Mouse (Mus musculus) gastrocnemius, postnatal 25 days (tissue): ENCODE data around the gene Gm10447. TPM values are rescaled to one million over a fixed set of nuclear protein-coding genes. Genes with fewer than 3 reads are reported as not detected.
A peak's percentile ranks its signal among the peaks of the same experiment; 100 is the strongest.

Source experiments
- DNase-seq: peaks from one replicate; pipeline ENCODE4 v3.0.0; 2022
- long read RNA-seq, 2 experiments: library from polyadenylated mRNA; stranded (forward); transcript quantifications; one replicate each; pipeline ENCODE4 v2.0.0; 2021
- total RNA-seq, 2 experiments: library from RNA; stranded (reverse); gene quantifications; 1 replicate in 1 of 2; 2 replicates in 1 of 2; pipeline ENCODE4 v1.2.3; 2021

Gene Gm10447
- not detected for total RNA-seq
- long read RNA-seq, experiment 1: 0 reads
- long read RNA-seq, experiment 2: 0 reads

- peak; percentile 39 for DNase-seq
Observed at GRCm38 (mm10) chr11:53456474-53457371, at the start of gene Gm10447, which contains the start of gene Shroom1. Gm10447 (minus strand) TSS chr11:53457110. Shroom1 (plus strand) TSS chr11:53457205.

GRCm38 (mm10) chr11:53505026-53505663 lies 48.2 kb upstream of the Gm10447 start:
- DNase-seq: no peak

GRCm38 (mm10) chr11:53504376-53504775 lies 47.5 kb upstream of the Gm10447 start:
- DNase-seq: no peak

- no peak for DNase-seq
Observed at GRCm38 (mm10) chr11:53503738-53504137, 46.8 kb upstream of the Gm10447 start.

GRCm38 (mm10) chr11:53502039-53502765 lies 45.3 kb upstream of the Gm10447 start:
- no peak for DNase-seq

- DNase-seq: no peak
Observed at GRCm38 (mm10) chr11:53500569-53500968, 43.7 kb upstream of the Gm10447 start.

DNA sequence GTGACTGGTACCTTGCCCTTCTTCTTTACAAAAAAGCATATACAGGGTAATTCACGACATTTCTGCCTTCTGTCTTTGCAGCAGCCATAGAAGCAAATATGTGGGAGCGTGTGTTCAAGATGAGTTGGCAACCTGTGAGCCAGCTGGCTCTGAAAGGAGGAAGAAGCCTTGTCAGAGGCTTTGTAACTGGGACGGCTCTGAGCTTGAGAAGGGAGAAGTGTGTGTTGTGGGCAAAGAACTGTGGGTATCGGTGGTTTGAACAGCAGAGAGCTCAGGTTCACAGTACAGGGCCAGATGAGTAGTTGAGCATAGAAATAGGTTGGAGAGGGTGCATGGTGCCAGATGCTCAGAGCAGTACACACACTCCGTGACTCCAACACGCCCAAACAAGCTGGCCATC lies 40.0 kb upstream of the Gm10447 start:
- DNase-seq: no peak

- no peak for DNase-seq
Observed at GRCm38 (mm10) chr11:53495417-53495816, 38.5 kb upstream of the Gm10447 start.

DNA sequence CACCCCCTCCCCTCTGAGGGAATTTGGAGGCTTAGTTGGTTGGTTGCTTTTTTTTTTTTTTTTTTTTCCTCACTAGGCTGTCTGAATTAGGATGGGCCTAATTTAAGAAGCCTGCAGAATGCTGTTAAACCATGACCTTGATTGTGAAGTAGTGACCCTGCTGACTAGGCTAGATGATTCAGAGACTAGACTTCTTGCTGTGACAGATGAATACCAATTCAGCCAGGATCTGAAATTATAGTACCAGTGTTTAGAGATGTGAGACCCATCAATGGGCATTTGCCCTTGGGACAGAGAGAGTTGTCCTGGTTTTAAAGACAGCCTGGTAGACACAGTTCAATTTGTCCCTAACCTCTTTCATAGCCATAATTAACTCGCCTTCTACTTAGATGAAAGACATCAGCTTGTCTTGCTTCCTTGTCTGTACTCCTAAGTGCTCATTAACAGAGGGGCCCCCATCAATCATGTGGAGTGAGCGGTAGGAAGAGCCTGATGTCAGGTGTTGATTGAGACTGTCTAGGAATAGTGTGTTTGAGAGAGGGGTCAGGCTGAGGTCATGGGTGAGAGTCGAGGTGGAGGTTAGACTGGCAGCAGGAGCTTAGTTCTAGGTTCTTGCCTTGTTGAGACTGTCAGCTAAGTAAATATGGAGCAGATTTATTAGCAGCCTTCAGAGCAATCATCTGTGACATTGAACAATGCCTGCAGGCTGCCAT lies 36.5 kb upstream of the Gm10447 start:
- DNase-seq: no peak

- peak; percentile 48 for DNase-seq
Observed at GRCm38 (mm10) chr11:53491954-53492401, 35.1 kb upstream of the Gm10447 start.

DNA sequence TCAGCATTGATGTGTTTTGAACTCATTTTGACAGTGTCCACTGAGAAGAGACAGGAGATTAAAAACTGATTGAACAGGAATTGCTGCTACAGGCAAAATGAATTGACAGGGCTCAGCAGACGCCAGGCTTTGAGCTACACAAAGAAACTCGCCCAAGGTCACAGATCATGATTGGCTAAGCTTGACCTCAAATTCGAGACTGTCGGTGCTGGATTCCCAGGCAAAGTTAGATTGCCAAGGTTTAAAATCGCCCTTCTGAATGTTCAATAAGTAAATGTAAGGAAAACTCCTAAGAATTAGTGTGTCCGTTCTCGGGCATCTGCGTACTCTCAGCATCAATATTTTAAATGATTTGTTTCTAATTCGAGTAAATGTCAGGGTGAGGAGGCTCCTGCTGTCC lies 32.5 kb upstream of the Gm10447 start:
- no peak for DNase-seq

- DNase-seq: no peak
Observed at GRCm38 (mm10) chr11:53489007-53489406, 32.1 kb upstream of the Gm10447 start.

DNA sequence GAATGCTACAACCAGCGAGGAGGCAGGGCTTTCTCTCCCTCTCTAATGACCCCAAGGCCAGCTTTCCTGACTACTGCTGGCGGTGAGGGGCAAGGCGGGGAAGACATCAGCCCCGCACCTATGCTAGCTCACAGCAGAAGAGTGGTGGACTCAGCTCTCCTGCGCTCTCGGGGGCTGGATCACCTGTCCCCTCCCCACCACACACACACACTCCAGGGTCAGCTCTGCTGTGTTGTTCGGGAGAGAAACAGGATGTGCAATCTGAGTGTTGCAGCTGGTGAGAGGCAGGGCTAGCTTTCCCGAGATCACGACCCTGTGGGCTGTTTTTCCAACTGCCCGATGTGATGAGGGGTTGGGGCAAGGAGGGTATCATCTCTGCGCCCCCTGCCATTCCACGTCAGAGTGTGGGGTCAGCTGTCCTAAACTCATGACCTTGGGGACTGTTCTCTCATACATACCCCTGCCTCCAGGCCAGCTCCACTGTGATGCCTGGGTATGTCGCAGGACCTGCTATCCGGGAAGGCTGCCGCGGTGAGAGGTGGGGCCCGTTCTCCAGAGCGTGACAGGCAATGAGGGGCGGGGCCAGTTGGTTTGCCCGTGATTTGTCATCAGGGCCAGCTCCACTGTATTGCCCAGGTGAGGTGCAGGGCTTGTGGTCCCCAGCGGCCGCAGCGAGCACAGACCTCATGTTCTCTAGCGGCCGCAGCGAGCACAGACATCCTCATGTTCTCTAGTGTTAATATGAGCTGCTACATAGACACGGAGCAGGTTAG lies 30.1 kb upstream of the Gm10447 start:
- no peak for DNase-seq

DNA sequence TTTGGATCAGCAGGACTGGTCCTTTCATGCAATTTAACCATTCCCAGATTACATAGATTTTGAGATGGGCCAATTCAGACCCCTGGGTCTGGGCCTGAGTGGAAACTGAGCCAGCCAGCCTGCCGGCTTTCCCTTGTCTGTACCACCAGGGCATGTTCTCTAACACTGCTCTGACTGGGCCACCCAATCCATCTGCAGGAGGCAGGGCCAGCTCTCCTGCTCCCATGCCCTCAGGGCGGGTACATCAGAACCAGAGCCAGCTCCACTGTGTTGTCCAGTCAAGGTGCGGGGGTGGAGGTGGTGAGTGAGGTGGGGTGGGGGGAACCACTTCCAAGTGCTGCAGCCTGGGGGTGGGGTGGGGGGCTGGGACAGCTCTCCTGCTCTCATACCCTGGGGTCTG lies 29.4 kb upstream of the Gm10447 start:
- no peak for DNase-seq

DNA sequence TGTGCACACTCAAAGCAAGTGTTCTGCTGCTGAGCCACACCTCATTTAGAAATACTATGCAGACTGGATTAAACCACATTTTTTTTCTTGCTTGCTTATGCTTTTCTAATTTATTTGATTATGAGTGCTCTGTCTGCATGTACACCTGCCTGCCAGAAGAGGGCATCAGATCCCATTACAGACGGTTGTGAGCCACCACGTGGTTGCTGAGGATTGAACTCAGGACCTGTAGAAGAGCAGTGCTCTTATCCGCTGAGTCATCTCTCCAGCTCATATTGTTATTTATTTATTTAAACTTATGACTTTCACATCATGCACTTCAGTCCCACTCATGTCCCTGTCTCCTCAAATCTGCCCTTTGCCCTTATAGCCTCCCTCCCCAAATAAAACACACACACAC lies 28.8 kb upstream of the Gm10447 start:
- DNase-seq: no peak

DNA sequence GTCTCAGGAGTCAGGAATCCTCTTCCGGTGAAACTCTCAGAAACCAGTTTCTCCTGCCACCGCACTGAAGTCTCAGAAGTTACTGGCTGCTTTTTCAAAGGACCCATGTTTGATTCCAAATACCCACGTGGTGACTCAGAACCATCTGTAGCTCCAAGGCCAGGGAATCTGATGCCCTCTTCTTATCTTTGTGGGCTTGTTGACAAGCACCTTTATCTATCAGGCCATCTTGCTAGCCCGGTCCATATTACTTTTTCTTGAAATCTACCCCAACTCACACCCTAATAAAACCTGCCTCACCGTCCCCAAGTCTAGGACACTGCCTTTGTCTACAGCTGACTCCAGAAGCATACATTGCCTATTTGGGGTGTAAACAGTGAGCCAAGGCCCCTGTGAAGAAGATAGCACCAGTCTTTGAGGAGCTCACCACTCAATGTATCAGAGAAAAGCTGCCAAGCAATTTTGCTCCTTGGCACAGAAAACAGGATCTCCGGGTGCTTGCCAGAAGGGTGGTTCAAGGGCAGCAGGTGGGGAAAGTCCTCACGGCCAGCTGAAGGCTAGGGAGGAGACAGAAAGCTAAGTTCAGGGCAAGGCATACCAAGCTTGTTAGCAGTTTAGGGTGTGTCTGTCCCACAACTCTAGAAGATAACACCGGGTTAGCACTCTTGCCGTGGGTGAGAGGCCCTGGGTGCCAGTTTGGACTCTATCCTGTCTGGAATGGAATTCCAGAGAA lies 26.4 kb upstream of the Gm10447 start:
- DNase-seq: no peak

- DNase-seq: no peak
Observed at GRCm38 (mm10) chr11:53481088-53481730, 24.3 kb upstream of the Gm10447 start.

- DNase-seq: no peak
Observed at GRCm38 (mm10) chr11:53479783-53480301, 22.9 kb upstream of the Gm10447 start, which contains the start of the genes Gm9945 and Sowaha. Gm9945 (plus strand) TSS chr11:53480166. Sowaha (minus strand) TSS chr11:53480274.

DNA sequence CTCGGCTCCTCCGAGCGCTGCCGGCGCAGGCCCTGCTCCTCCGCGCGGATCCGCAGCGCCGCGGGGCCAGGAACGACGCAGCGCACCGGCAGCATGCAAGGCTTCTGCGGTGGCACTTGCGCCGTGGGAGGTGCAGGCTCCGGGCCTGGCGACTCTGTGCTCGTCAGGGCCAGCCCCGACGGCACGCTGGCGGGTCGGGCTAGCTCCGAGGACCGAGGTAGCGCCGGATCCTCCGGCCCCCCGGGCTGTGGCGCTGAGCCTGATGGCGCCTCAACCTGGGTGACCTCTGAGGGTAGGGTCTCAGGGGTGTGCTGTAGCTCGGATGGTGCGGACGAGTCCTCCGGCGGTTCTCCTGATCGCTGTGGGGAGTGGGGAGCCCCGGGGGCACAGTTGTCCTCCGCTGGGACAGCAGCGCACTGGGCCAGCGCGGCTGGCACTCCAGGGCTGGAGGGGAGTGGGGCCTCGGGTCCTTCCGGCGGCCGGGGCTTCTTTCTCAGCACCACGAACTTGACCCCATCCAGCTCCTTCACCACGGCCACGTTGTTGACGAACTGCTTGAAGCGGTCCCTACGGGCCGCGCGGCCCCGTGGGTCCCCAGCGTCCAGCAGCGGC lies 22.4 kb upstream of the Gm10447 start:
- DNase-seq: no peak
